Mouse (Mus musculus) liver, embryonic 15.5 days (tissue): ENCODE data around the gene Hint3. TPM values are rescaled to one million over a fixed set of nuclear protein-coding genes. Genes with fewer than 3 reads are reported as not detected.
"Not testable (repeated sequence)": the region's sequence is repeated elsewhere in the genome, so short reads cannot be mapped to it uniquely, and the experiment has no call there.

Experiments
- ATAC-seq: fragments of 200-750 bp; cut with Nextera tagmentation; 2 replicates; pipeline ENCODE4 v1.8.0; 2017; ENCODE audit warnings: moderate number of reproducible peaks, mild to moderate bottlenecking, moderate library complexity; ENCODE audit not compliant: insufficient read depth
- H3K27ac ChIP-seq: fragments of 300-500 bp; sonication (generic); replicated peaks from 2 replicates; pipeline ENCODE4 v1.5.1; 2015; ENCODE audit warnings: mild to moderate bottlenecking, inconsistent platforms
- H3K27me3 ChIP-seq: fragments of 300-500 bp; sonication (generic); 2 replicates; pipeline ENCODE4 v1.6.1; 2015; ENCODE audit warnings: mild to moderate bottlenecking, inconsistent platforms
- H3K36me3 ChIP-seq: fragments of 300-500 bp; sonication (generic); replicated peaks from 2 replicates; pipeline ENCODE4 v1.6.1; 2015; ENCODE audit warnings: moderate library complexity, mild to moderate bottlenecking, inconsistent platforms
- H3K4me1 ChIP-seq: fragments of 300-500 bp; sonication (generic); replicated peaks from 2 replicates; pipeline ENCODE4 v1.6.1; 2015; ENCODE audit warnings: inconsistent platforms
- H3K4me2 ChIP-seq: fragments of 300-500 bp; sonication (generic); 2 replicates; pipeline ENCODE4 v1.6.1; 2015; ENCODE audit warnings: moderate library complexity, mild to moderate bottlenecking, inconsistent platforms
- H3K4me3 ChIP-seq: fragments of 300-500 bp; sonication (generic); replicated peaks from 2 replicates; pipeline ENCODE4 v1.5.1; 2015; ENCODE audit warnings: mild to moderate bottlenecking, inconsistent platforms
- H3K9ac ChIP-seq: fragments of 300-500 bp; sonication (generic); 2 replicates; pipeline ENCODE4 v1.6.1; 2015; ENCODE audit warnings: moderate library complexity, mild to moderate bottlenecking, inconsistent platforms
- H3K9me3 ChIP-seq: fragments of 300-500 bp; sonication (generic); replicated peaks from 2 replicates; pipeline ENCODE4 v1.6.1; 2016; ENCODE audit warnings: inconsistent platforms
- WGBS: fragments of 180-500 bp; shearing (Covaris S2); methylation state at CpG from one replicate; pipeline ENCODE4 v1.1.7; 2015; ENCODE audit warnings: mixed read lengths; ENCODE audit not compliant: insufficient replicate concordance; 5-methylcytosine and 5-hydroxymethylcytosine counted together
- polyA plus RNA-seq: library from polyadenylated mRNA; unstranded; fragments of >200 nt; fragmentation: Nextera tagmentation; extraction: Ambion mirVana; gene quantifications from 2 replicates; pipeline ENCODE4 v1.2.1, GENCODE M21; 2015

Gene Hint3
- polyA plus RNA-seq, 1 experiment from 2014 or later, result 15.6 TPM

DNA sequence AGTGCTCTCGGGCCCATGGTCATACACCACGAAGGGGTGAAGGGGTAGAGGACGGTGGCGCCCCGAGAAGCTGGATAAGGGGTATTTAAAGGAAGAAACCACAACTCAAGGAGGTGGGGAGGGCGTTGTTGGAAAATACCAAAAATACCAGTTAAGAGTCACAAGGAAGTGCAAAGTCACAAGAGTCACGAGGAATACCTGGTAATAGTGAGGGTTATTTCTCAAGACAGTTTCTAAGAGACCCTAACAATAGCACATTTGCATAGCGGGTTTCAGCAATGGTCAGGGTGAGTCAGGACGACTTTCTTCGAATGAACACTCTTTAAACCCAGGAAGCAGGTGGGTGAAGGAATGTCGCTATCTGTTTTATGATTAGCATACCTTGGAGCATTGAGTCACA lies 988 bp downstream of the Hint3 start:
- not testable (repeated sequence) for ATAC-seq, H3K27ac ChIP-seq, H3K4me2 ChIP-seq, H3K9me3 ChIP-seq, H3K27me3 ChIP-seq, H3K9ac ChIP-seq, H3K4me3 ChIP-seq, H3K36me3 ChIP-seq
- 78% methylated on average over 11 of the region's 11 CpGs for WGBS
- peaks cover 31% of the 10 kb centered on the region for H3K4me1 ChIP-seq

DNA sequence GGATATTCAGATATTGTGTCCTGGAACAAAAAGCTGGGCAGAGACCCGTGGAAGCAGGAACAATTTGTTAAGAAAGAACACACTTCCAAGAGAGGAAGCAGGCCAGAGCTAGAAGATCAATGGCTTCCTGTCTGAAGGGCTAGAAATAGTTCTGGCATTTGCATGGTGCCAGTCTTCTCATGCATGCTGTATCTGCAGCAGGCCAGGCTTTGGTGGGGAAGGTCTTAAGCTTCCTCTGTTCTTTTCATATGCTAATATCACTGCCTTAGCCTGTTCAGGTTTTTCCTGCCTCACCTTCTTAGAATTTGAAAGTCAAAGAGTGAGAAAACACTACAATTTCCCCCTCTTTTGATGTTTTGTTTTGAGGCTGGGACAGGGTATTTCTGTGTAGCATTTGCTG lies 1.9 kb downstream of the Hint3 start:
- H3K4me1 ChIP-seq, result peaks cover 24% of the 10 kb centered on the region
- ATAC-seq, result no peak
- WGBS, result 9% methylated on average over 1 of the region's 1 CpGs
- H3K9me3 ChIP-seq, result no peaks in the 10 kb centered on the region
- no peaks in the 10 kb centered on the region for H3K27me3 ChIP-seq
- no peak overlapping the region for H3K4me2 ChIP-seq
- H3K27ac ChIP-seq, result no peak overlapping the region
- H3K9ac ChIP-seq, result no peak overlapping the region
- no peak overlapping the region for H3K4me3 ChIP-seq
- H3K36me3 ChIP-seq, result no peaks in the 10 kb centered on the region

DNA sequence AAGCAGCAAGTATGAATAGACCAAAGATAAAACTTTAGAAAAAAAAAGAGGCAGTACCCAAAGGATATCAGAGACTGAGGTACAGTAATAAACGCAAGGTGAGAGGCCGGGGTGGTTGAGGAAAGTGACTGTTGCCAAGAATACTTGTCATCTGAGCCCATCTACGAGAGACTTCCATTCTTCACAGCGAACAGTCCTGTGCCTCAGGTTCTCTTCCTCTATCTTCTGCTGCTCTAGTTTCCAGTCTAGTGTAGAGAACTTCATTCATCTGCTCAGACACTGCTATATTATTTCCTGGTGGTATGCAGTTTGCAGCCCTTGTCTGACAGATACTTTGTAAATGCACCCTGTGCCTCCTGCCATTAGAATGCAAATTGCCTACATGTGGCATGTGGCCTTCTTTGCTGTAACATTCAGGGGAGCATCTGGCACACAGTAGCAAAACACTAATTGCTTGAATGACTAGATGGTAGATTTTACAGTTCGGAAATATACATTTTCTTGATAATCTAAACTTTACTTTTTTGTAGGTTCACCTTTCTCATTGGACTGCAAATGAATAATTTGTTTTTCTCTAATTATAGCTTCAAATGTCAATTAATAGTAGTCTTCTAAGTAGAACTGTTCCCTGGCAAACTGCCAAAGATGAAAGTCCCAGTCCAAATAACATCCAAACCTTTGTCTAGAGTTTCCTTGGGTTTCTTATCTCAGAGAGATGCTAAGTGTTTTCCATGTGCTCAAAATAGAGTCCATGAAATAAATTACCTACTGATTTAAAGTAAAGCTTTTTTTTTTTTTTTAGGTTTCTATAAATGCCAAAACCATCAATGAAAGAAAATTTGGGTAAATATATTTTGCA lies 5.0 kb downstream of the Hint3 start:
- Histone ChIP-seq H3K4me1 (peaks cover 2% of the 10 kb centered on the region), H3K9ac (no peak overlapping the region), H3K9me3 (no peaks in the 10 kb centered on the region), H3K36me3 (no peaks in the 10 kb centered on the region), H3K4me2 (no peak overlapping the region), H3K27ac (no peak overlapping the region), H3K4me3 (no peak overlapping the region), H3K27me3 (peaks cover 7% of the 10 kb centered on the region; the same call in 1 of the 2 replicates)
- WGBS, result 58% methylated on average over 5 of the region's 5 CpGs
- no peak for ATAC-seq

DNA sequence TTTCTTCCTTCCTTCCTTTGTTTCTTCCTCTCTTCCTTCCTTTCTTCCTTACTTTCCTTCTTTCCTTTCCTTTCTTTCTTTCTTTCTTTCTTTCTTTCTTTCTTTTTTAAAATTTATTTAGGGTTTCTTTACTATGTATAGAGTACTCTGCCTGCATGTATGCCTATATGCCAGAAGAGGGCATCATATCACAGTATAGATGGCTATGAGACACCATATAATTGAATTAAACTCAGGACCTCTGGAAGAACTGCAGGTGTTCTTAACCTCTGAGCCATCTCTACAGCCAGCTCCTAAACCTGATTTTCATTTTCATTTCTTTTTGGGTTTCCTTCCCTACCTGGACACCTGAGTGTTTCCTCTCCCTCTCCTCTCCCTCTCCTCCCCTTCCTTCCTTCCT lies 6.5 kb downstream of the Hint3 start:
- Histone ChIP-seq H3K36me3 (no peaks in the 10 kb centered on the region), H3K4me3 (no peak overlapping the region)
- ATAC-seq, result no peak

DNA sequence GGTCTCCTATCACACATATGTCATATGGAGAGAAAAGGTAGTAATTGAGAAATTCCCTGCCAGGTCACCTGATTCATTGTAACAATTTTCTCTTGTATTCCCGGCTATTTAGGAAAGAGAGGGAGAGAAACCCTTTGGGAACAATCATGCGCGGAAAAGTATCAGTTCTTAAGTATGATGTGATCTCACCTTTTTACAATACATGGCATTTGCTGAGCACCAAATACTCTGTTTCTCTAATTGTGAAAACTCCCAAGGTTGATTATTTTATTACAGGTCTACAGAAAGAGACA lies 10.6 kb downstream of the Hint3 start:
- H3K27ac ChIP-seq, result peak overlapping the region; percentile 97
- no peak for ATAC-seq
- H3K4me3 ChIP-seq, result peak overlapping the region; percentile 74
- no peaks in the 10 kb centered on the region for H3K36me3 ChIP-seq
- peak overlapping the region; percentile 71 for H3K9ac ChIP-seq
- H3K9me3 ChIP-seq, result no peaks in the 10 kb centered on the region
- peaks cover 14% of the 10 kb centered on the region for H3K4me1 ChIP-seq
- peaks cover 7% of the 10 kb centered on the region; the same call in 1 of the 2 replicates for H3K27me3 ChIP-seq
- H3K4me2 ChIP-seq, result peak overlapping the region; percentile 79
- 43% methylated on average over 3 of the region's 3 CpGs for WGBS

More for the DNA sequence above, 6.5 kb downstream of the Hint3 start:
- H3K4me2 ChIP-seq, result no peak overlapping the region
- no peak overlapping the region for H3K27ac ChIP-seq
- H3K27me3 ChIP-seq, result peaks cover 7% of the 10 kb centered on the region; the same call in 1 of the 2 replicates
- no peak overlapping the region for H3K9ac ChIP-seq
- peaks cover 3% of the 10 kb centered on the region; the same call in 1 of the 2 replicates for H3K4me1 ChIP-seq
- no peaks in the 10 kb centered on the region for H3K9me3 ChIP-seq

DNA sequence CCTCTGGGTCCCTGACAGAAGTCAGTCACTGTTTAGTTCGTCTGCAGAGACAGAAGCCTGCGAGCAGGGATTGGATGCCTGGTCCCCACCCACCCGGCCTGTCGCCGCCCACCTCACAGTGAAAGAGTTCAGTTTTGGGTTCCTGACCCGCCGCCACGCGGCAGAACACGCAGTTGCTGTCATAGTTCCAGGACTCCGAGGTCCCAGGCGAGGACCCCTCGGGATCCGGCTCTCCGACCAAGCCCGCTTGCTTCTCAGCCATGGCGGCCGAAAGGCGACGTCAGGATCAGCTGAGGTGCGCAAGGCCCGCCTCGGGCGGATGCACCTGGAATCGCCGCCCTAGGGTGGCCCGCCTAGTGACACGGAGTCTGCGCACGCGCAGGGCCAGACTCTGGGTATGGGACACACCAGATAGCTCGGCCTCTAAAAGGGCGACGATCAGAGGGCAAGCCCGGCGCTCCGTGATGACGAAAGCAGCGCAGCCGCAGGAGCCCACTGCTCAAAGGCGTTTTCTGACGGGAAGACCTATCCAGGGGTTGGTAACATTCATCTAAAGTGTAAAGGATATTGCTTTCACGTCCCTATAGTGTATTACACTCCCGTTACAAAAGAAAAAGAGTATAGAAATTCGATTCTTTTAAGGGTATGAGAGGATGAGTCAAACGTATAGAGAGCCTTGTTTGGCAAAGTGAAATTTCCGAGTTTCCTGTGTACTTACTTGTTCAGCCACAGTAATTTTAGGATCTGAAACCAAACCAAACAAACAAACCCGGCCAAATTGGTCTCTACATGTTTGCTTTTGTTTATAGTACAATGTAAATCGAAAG lies 11.1 kb downstream of the Hint3 start:
- WGBS, result 1% methylated on average over 49 of the region's 49 CpGs
- Histone ChIP-seq H3K9me3 (no peaks in the 10 kb centered on the region), H3K4me3 (peak overlapping the region; percentile 74), H3K36me3 (no peaks in the 10 kb centered on the region), H3K27me3 (peaks cover 7% of the 10 kb centered on the region; the same call in 1 of the 2 replicates), H3K9ac (peak overlapping the region; percentile 71), H3K4me2 (peak overlapping the region; percentile 79), H3K27ac (peak overlapping the region; percentile 97), H3K4me1 (peaks cover 14% of the 10 kb centered on the region)
- ATAC-seq, result peak; percentile 100

DNA sequence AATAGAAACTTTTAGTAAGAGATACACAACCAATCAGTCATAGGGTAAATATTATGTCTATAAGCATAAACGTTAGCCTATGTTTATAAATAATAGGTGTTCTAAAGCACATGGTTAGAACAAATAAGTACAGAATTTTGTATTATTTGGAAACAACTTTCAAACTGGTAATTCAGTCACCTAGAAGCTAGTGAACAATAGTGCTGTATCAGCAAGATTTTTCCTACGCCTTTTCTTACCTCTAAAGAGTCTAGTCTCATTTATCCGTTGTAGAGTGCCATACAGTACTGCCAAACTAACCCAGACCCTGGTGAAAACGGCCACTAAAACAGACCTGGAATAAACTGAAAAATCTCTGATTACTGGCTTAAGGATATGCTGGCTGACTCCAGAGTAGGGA lies 16.4 kb downstream of the Hint3 start:
- Histone ChIP-seq H3K27me3 (no peaks in the 10 kb centered on the region), H3K9me3 (no peaks in the 10 kb centered on the region), H3K36me3 (peaks cover 3% of the 10 kb centered on the region; the same call in 1 of the 2 replicates), H3K4me1 (peaks cover 28% of the 10 kb centered on the region), H3K4me3 (no peak overlapping the region), H3K4me2 (no peak overlapping the region), H3K27ac (no peak overlapping the region), H3K9ac (no peak overlapping the region)
- 68% methylated on average over 4 of the region's 4 CpGs for WGBS
- ATAC-seq, result no peak

DNA sequence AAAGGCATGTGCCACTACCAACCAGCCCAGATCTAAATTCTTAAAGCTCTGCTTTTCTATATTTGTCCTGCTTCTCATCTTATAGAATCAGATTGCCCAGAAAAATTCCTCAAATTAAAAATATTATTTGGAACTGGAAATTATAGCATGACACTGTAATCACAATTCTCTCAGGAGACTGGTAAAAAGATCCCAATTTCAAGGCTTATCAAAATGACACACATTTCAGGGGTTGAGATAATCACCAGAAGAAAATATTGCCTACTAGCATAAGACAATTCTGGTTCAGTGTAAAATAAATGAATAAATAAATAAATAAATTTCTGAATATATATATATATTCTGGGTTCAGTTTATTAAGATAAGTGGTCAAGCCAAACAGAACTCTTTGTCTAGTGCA lies 19.8 kb downstream of the Hint3 start:
- no peak overlapping the region for H3K4me3 ChIP-seq
- peak overlapping the region; percentile 53; the same call in 1 of the 2 replicates for H3K27ac ChIP-seq
- H3K36me3 ChIP-seq, result peaks cover 3% of the 10 kb centered on the region
- peaks cover 16% of the 10 kb centered on the region for H3K4me1 ChIP-seq
- no peaks in the 10 kb centered on the region for H3K9me3 ChIP-seq
- H3K4me2 ChIP-seq, result no peak overlapping the region
- no peak; the same call in 1 of the 2 replicates for ATAC-seq
- no peak overlapping the region for H3K9ac ChIP-seq
- H3K27me3 ChIP-seq, result no peaks in the 10 kb centered on the region

DNA sequence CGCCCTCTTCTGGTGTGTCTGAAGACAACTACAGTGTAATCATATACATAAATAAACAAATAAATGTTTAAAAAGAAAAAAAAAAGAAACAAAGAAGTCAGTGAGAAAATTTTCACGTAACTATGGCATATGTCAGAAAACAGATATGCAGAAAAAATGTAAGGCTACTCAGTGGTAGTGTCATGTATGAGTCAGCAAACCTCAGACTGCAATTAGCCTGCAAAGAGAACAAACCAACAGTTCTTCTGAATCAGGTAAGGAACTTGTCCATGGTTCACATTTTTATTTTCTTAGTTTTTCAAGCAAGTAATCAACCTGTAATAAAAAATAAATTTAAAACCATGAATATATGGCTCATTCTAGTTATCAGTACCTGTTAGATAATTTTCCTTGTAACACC lies 21.3 kb downstream of the Hint3 start:
- no peaks in the 10 kb centered on the region for H3K9me3 ChIP-seq
- peaks cover 3% of the 10 kb centered on the region for H3K36me3 ChIP-seq
- no peak overlapping the region for H3K27ac ChIP-seq
- no peaks in the 10 kb centered on the region for H3K27me3 ChIP-seq
- H3K9ac ChIP-seq, result no peak overlapping the region
- H3K4me1 ChIP-seq, result peaks cover 16% of the 10 kb centered on the region
- WGBS, result 50% methylated on average over 2 of the region's 2 CpGs
- ATAC-seq, result no peak
- H3K4me2 ChIP-seq, result no peak overlapping the region
- H3K4me3 ChIP-seq, result no peak overlapping the region

DNA sequence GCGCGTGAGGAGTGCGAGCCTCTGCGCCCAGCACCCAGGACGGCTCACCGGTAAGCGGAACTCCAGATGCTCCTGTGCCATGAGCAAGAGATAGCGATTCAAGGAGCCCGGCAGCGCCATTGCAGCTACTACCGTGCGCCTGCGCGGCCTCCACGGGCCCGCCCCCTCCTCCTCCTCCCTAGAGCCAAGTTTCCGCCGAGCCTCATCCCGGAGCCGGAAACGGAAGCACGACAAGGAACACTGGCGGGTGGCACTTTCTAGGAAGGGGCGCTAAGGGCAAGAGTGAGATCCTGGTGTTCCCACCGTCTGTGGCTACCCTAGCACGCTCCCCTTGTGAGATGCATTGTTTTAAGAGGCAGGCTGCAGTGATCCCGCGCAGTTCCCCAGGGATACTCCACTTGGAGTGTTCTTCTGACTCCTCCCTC lies 28.9 kb downstream of the Hint3 start, which contains the start of gene Trmt11:
Gene Trmt11 (minus strand): TSS at position 208 of the 425 bp plus-strand sequence.
- Histone ChIP-seq H3K4me1 (peaks cover 20% of the 10 kb centered on the region), H3K9ac (peak within 1 kb of the TSS; percentile 81), H3K4me2 (peak within 1 kb of the TSS; percentile 84), H3K9me3 (no peaks in the 10 kb centered on the region), H3K4me3 (peak within 1 kb of the TSS; percentile 88), H3K27me3 (no peaks in the 10 kb centered on the region), H3K36me3 (peaks cover 14% of the 10 kb centered on the region; the same call in 1 of the 2 replicates), H3K27ac (peak within 1 kb of the TSS; percentile 86)
- peak; percentile 93 for ATAC-seq
- WGBS, result 2% methylated on average over 28 of the region's 28 CpGs

DNA sequence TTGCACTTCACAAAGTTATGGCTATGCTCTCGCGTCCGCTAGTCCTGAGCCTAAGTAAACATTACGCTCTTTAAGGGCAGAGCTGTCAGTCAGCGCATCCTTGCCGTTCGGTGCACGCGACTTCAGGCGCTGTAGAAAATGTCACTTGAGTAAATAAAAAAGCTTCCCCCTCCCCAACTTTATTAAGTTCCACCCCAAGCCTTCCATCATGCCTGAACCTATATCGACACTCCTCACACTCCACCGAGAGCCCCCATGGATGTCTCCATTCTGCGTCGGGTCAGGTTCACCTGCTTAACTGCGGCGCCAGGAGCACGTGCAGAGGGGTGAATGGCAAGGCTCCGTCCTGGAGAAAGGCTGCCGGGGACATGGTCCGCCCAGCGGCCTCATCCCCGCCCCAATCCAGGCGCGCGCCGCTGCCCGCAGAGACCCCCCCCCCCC lies 29.3 kb downstream of the Hint3 start:
- peak; percentile 76 for ATAC-seq
- Histone ChIP-seq H3K4me2 (peak overlapping the region; percentile 84), H3K27ac (peak overlapping the region; percentile 86), H3K27me3 (no peaks in the 10 kb centered on the region), H3K9ac (peak overlapping the region; percentile 81), H3K9me3 (no peaks in the 10 kb centered on the region), H3K36me3 (peaks cover 18% of the 10 kb centered on the region; the same call in 1 of the 2 replicates), H3K4me1 (peaks cover 20% of the 10 kb centered on the region), H3K4me3 (peak overlapping the region; percentile 88)
- under 1% methylated on average over 21 of the region's 27 CpGs for WGBS
